Mouse (Mus musculus) subcutaneous adipose tissue, adult 2 months (tissue): Measurements from ENCODE around the gene March9. TPM values are rescaled to one million over a fixed set of nuclear protein-coding genes. Genes with fewer than 3 reads are reported as not detected.

Experiments
- polyA plus RNA-seq: library from polyadenylated mRNA; depleted of rRNA; stranded (reverse); fragments of >200 nt; gene quantifications from 2 replicates; pipeline ENCODE4 v1.2.3, GENCODE M21; 2012; ENCODE audit warnings: low replicate concordance; rRNA removed

Gene March9
- polyA plus RNA-seq = 1.2 and 10.2 TPM in 2 replicates

GRCm38 (mm10) chr10:127059968-127060916, at the start of gene March9:
TSS of gene March9 (minus strand) at chr10:127060184.

GRCm38 (mm10) chr10:127075080-127075479, 15.1 kb upstream of the March9 start, which contains the start of gene Agap2:
TSS of gene Agap2 (plus strand) at chr10:127075284.

GRCm38 (mm10) chr10:127070190-127071121, 10.5 kb upstream of the March9 start, which contains the start of gene Tspan31:
TSS of gene Tspan31 (minus strand) at chr10:127070264.

DNA sequence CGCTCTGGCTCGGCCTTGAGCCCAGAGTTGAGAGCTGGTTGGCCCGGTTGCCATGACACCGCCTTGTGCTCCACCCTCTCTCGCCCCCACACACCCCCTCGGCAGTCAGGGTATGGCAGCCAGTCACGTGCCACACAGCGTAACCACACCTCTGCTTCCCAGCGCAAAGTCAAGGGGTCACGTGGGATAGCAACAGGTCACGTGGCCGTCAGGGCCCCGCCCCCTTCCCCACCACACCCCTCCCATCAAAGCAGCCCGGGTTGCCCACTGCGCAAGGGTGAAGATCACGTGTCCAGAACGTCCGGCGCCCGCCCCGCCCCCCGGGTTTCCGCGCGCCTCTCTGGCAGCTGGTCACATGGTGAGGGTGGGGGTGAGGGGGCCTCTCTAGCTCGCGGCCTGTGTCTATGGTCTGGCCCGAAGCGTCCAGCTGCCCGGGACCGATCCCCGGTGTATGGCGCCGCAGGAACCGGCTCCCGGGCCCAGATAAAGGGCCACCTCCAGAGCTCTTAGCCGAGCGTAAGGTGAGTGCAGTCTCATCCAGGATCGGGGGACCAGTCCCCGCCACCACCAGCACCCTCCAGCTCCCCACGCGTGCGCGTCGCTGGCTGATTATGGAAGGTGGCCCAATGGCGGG, 3.4 kb upstream of the March9 start, which contains the start of gene Cdk4:
TSS of gene Cdk4 (plus strand) at position 296 of the 634 bp plus-strand sequence.

DNA sequence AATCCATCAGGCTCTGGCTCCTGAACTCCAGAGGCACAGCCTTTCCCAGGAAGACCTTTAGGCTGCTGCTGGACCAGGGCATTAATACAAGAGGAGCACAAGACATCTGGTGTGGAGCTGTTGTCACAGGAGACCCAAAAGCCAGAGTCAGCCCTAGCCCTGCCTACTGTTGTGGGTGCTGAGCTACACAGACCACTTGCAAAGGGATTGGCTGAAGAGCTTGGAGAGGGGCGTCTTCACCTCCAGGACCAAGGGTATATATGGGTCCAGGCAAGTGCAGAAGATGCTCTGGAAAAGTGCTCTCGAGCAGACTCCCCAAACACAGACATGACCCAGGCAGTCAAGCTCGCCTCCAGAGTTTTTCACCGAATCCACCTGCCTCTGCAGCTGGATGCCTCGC, 12.0 kb downstream of the March9 start, which contains the start of gene Cyp27b1:
TSS of gene Cyp27b1 (plus strand) at position 297 of the 400 bp plus-strand sequence.

DNA sequence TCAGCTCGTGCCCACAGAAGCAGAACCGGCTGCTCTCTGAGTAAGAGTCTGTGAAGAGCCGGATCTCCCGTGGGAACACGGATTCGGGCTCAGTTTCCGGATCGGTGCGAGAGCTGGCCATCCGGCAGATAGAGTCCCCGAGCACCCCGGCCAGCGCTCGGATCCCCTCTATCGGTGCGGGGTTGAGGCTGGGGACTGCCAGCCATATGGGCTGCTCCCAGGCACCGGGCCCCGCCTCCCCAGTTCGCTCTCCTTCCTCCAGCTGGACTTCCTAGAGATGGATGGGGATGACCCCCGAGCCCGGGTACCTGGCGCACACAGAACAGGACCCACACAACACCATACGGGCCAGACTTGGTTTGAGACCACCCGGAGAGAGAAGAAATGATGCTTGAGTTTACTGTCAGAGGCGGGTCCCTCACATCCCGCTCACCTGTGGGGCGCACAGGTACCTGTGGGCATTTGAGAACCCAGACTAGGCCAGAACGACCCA, 18.7 kb downstream of the March9 start, which contains the start of the genes Mettl1 and Eef1akmt3:
TSS of gene Mettl1 (plus strand) at position 141 of the 493 bp plus-strand sequence.
TSS of gene Eef1akmt3 (minus strand) at position 240 of the 493 bp plus-strand sequence.

DNA sequence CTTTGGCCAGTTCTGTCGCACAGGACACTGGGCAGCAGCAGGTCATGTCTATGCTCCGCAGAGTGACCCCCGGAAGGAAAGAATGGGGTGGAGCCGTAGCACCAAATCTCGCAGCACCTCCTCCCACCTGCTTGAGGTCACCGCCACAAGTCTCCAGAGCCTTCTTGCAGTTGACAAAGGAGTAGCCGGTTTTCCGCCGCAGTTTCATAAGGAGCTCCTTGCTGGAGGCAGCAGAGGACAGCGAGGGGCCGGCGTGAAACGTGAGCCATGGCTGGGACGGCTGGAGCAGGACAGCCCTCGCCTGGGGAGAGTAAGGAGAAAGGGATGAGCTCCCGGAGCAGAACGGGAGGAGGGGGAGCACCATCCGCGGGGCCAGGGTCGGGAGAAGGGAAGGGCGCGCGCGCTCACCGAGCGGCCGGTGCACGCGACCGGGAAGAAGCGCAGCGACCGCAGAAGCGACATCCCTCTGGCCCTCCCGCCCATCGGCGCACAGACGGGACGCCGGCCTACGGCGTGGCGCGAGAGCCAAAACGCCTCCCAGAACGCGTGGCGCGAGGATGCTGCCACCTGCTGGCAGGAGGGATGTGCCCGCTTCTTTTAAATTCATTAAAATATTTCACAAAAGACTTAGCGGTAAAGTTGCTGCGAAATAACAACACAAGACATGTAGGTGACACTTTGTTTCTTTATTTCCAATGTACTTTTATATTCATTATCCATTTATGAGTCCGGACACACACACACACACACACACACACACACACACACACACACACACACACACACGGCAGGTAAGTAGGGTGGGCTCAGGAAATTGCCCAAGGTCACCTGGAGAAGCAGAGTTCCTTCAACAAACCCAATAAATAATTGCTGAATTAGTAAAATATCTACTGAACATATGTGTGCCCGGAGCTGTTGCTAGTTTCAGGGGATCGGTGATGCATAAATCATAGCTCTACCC, 29.4 kb downstream of the March9 start, which contains the start of gene Tsfm:
TSS of gene Tsfm (minus strand) at position 505 of the 961 bp plus-strand sequence.

Other genes with a start within 250 kb of the March9 start
- gene Atp23, start 158.8 kb downstream of the March9 start, polyA plus RNA-seq = 6.4 and 14.2 TPM in 2 replicates
- gene Ctdsp2, start 81.5 kb downstream of the March9 start, polyA plus RNA-seq = 143 and 242 TPM in 2 replicates
- 0.09 and 2.4 TPM in 2 replicates for gene Avil, start 59.5 kb downstream of the March9 start, polyA plus RNA-seq
- 43.6 and 44.6 TPM in 2 replicates for gene Tsfm, start 29.3 kb downstream of the March9 start, polyA plus RNA-seq
- gene Mettl1, start 18.8 kb downstream of the March9 start, polyA plus RNA-seq = 18.2 and 43.8 TPM in 2 replicates
- gene Eef1akmt3, start 18.7 kb downstream of the March9 start, polyA plus RNA-seq = 0.13 and 1.5 TPM in 2 replicates
- 0.37 and 0.60 TPM in 2 replicates for gene Cyp27b1, start 11.9 kb downstream of the March9 start, polyA plus RNA-seq
- 148 and 541 TPM in 2 replicates for gene Cdk4, start 3.4 kb upstream of the March9 start, polyA plus RNA-seq
- gene Tspan31, start 10.1 kb upstream of the March9 start, polyA plus RNA-seq = 121 and 174 TPM in 2 replicates
- gene Agap2, start 15.1 kb upstream of the March9 start, polyA plus RNA-seq = 4.8 and 25.1 TPM in 2 replicates
- gene Os9, start 60.9 kb upstream of the March9 start, polyA plus RNA-seq = 95.7 and 99.4 TPM in 2 replicates
- gene B4galnt1, start 105.0 kb upstream of the March9 start, polyA plus RNA-seq = 9.0 and 26.1 TPM in 2 replicates
- gene Slc26a10, start 120.5 kb upstream of the March9 start, polyA plus RNA-seq = 2.3 and 4.2 TPM in 2 replicates
- 29.9 and 129 TPM in 2 replicates for gene Arhgef25, start 129.9 kb upstream of the March9 start, polyA plus RNA-seq
- gene Dtx3, start 135.5 kb upstream of the March9 start, polyA plus RNA-seq = 173 and 346 TPM in 2 replicates
- 38.6 and 48.2 TPM in 2 replicates for gene Pip4k2c, start 151.4 kb upstream of the March9 start, polyA plus RNA-seq
- 3.6 and 7.9 TPM in 2 replicates for gene Kif5a, start 203.2 kb upstream of the March9 start, polyA plus RNA-seq
- 266 and 298 TPM in 2 replicates for gene Dctn2, start 206.2 kb upstream of the March9 start, polyA plus RNA-seq
- 31.4 and 44.7 TPM in 2 replicates for gene Mbd6, start 228.8 kb upstream of the March9 start, polyA plus RNA-seq